Mouse (Mus musculus) lung, adult 2 months (tissue): ENCODE results near the gene Gucy2c.

Experiments
- CTCF ChIP-seq: fragments of 200-500 bp; IDR thresholded peaks from 2 replicates; pipeline ENCODE4 v1.5.1; 2011; ENCODE audit warnings: mild to moderate bottlenecking, low read length, control low read depth; ENCODE audit not compliant: insufficient read depth
- POLR2A ChIP-seq: fragments of 200-500 bp; IDR thresholded peaks from 2 replicates; pipeline ENCODE4 v1.6.1; 2011; ENCODE audit warnings: low read depth, mild to moderate bottlenecking, control low read depth, low read length, borderline replicate concordance; ENCODE audit errors: extremely low read depth

GRCm38 (mm10) chr6:136827116-136827515 is 45.6 kb upstream of the Gucy2c start:
- TF ChIP-seq CTCF (no peak), POLR2A (no peak)
